Mouse (Mus musculus): ENCODE data around the gene Atl2. TPM values are rescaled to one million over a fixed set of nuclear protein-coding genes. Genes with fewer than 3 reads are reported as not detected.

Gene Atl2
- polyA plus RNA-seq (2015; fragmentation: Nextera tagmentation; extraction: Ambion mirVana): 42.6 and 43.9 TPM in 2 replicates

DNA sequence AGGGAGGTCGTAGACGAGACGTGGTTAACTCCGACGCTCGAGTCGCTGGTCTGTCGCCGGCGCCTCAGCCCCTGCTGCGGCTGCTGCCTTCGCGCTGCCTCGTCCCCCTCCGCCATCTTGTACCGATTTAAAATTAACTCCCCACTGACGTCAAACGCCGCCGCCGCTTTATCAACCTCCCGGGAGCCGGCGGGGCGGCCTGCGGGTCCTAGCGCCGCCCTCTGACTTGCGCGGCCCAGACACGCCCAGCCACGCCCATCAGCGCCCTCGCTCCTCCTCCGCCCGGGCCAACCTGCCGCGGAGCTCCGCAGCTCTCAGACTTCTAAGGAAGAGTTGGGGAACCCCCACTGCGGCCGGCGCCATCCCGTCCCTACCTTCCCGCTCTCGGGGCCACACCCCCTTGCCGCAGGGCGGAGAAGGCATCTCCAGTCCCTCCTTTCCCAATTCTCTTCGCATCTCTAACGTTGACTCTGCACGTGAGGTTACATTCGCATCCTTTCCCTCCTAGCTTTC, at the start of gene Atl2:
Atl2 (minus strand) TSS at position 213 of the 513 bp plus-strand sequence.
- Histone ChIP-seq H3K4me2 (replicated peaks) (peak within 1 kb of the TSS; percentile 88), H3K9me3 (no peaks in the 10 kb centered on the region), H3K9ac (peak within 1 kb of the TSS; percentile 96), H3K4me1 (replicated peaks) (peaks cover 7% of the 10 kb centered on the region; the same call in 1 of the 2 replicates), H3K4me3 (replicated peaks) (peak within 1 kb of the TSS; percentile 84), H3K27me3 (replicated peaks) (no peaks in the 10 kb centered on the region), H3K36me3 (no peaks in the 10 kb centered on the region), H3K27ac (peak within 1 kb of the TSS; percentile 98)
- peak; percentile 93 for ATAC-seq
- under 1% methylated on average over 51 of the region's 51 CpGs for WGBS

- 50% methylated on average over 6 of the region's 6 CpGs for WGBS
Observed at GRCm38 (mm10) chr17:79944851-79945250, 48.9 kb upstream of the Atl2 start.

DNA sequence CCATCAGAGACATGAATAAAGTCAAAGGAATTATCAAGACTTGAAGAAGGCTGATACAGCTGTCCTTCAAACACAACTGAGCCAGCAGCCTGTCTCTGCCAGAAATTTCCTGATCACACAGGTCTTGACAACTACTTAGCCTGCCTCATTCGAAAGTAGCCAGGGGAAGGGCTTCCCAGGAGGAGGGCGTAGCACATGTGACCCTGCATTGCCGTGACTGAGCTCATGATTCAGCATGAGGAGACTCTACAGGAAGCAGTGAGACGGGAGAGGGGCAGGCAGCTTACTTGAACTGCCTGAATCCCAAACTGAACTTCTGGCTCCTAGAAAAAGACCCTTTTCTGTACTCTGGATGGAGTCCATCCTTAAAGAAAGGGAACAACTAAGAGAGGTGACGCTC, 46.5 kb upstream of the Atl2 start:
- Histone ChIP-seq H3K4me2 (replicated peaks) (no peak overlapping the region), H3K4me1 (replicated peaks) (peaks cover 4% of the 10 kb centered on the region; the same call in 1 of the 2 replicates), H3K9ac (no peak overlapping the region), H3K27me3 (replicated peaks) (no peaks in the 10 kb centered on the region), H3K9me3 (no peaks in the 10 kb centered on the region), H3K27ac (no peak overlapping the region), H3K36me3 (no peaks in the 10 kb centered on the region), H3K4me3 (replicated peaks) (no peak overlapping the region)
- WGBS: 71% methylated on average over 5 of the region's 5 CpGs
- no peak for ATAC-seq

More at GRCm38 (mm10) chr17:79944851-79945250, 48.9 kb upstream of the Atl2 start:
- H3K9me3 ChIP-seq: no peaks in the 10 kb centered on the region
- H3K4me2 ChIP-seq (replicated peaks): no peak overlapping the region
- H3K27ac ChIP-seq: no peak overlapping the region
- no peaks in the 10 kb centered on the region for H3K36me3 ChIP-seq
- no peak overlapping the region for H3K9ac ChIP-seq
- ATAC-seq: no peak
- H3K4me1 ChIP-seq (replicated peaks): peaks cover 12% of the 10 kb centered on the region
- H3K27me3 ChIP-seq (replicated peaks): no peaks in the 10 kb centered on the region
- H3K4me3 ChIP-seq (replicated peaks): no peak overlapping the region

- no peaks in the 10 kb centered on the region for H3K9me3 ChIP-seq
- H3K4me1 ChIP-seq (replicated peaks): peaks cover 4% of the 10 kb centered on the region; the same call in 1 of the 2 replicates
- no peak overlapping the region for H3K4me3 ChIP-seq (replicated peaks)
- WGBS: 63% methylated on average over 3 of the region's 3 CpGs
- H3K36me3 ChIP-seq: no peaks in the 10 kb centered on the region
- H3K4me2 ChIP-seq (replicated peaks): no peak overlapping the region
- no peak overlapping the region for H3K27ac ChIP-seq
- ATAC-seq: no peak
- no peaks in the 10 kb centered on the region for H3K27me3 ChIP-seq (replicated peaks)
- H3K9ac ChIP-seq: no peak overlapping the region
Observed at GRCm38 (mm10) chr17:79939133-79939532, 43.2 kb upstream of the Atl2 start.

GRCm38 (mm10) chr17:79937921-79938601, 42.1 kb upstream of the Atl2 start:
- H3K36me3 ChIP-seq: no peaks in the 10 kb centered on the region
- peaks cover 4% of the 10 kb centered on the region; the same call in 1 of the 2 replicates for H3K4me1 ChIP-seq (replicated peaks)
- no peaks in the 10 kb centered on the region for H3K27me3 ChIP-seq (replicated peaks)
- ATAC-seq: peak; percentile 89
- no peak overlapping the region for H3K9ac ChIP-seq
- no peak overlapping the region for H3K4me2 ChIP-seq (replicated peaks)
- H3K4me3 ChIP-seq (replicated peaks): no peak overlapping the region
- no peaks in the 10 kb centered on the region for H3K9me3 ChIP-seq
- no peak overlapping the region for H3K27ac ChIP-seq
- 66% methylated on average over 10 of the region's 10 CpGs for WGBS

GRCm38 (mm10) chr17:79934370-79934769, 38.4 kb upstream of the Atl2 start:
- no peaks in the 10 kb centered on the region for H3K36me3 ChIP-seq
- no peak for ATAC-seq
- no peak overlapping the region for H3K4me3 ChIP-seq (replicated peaks)
- no peak overlapping the region for H3K27ac ChIP-seq
- 92% methylated on average over 15 of the region's 15 CpGs for WGBS
- H3K27me3 ChIP-seq (replicated peaks): no peaks in the 10 kb centered on the region
- no peak overlapping the region for H3K4me2 ChIP-seq (replicated peaks)
- H3K9me3 ChIP-seq: no peaks in the 10 kb centered on the region
- peaks cover 4% of the 10 kb centered on the region; the same call in 1 of the 2 replicates for H3K4me1 ChIP-seq (replicated peaks)
- H3K9ac ChIP-seq: no peak overlapping the region

DNA sequence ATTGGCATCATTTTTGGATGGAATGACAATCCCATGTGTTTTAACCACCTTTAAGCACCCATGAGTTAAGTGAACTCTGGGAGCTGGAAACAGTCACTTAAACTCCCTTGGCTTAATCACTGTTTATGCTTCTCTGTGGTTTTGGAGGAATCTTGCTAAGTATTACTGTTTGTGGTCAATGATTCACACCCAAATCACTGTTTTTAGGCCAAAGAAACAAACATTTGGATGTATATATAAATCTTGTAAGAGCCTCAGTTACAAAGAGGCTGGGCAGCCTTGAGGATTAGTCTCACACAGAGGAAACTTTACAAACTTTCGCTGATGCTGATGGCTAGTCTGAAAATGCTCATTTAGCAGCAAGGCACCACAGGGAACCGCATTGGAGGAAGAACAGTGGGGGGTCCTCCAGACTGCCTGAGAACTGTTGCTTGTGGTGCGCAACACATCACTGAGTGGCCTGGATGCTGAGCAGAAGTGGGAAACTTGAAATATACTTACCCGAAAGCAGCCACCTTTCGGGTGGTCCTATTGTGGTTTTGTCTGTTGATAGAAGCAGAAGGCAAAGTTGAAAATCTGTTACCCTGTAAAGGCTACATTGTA, 36.9 kb upstream of the Atl2 start:
- Histone ChIP-seq H3K27ac (no peak overlapping the region), H3K9me3 (no peaks in the 10 kb centered on the region), H3K4me2 (replicated peaks) (no peak overlapping the region), H3K9ac (no peak overlapping the region), H3K4me1 (replicated peaks) (no peaks in the 10 kb centered on the region), H3K4me3 (replicated peaks) (no peak overlapping the region), H3K36me3 (no peaks in the 10 kb centered on the region), H3K27me3 (replicated peaks) (no peaks in the 10 kb centered on the region)
- WGBS: 75% methylated on average over 5 of the region's 5 CpGs
- no peak for ATAC-seq

- Histone ChIP-seq H3K27ac (no peak overlapping the region), H3K9ac (no peak overlapping the region), H3K36me3 (no peaks in the 10 kb centered on the region), H3K4me1 (replicated peaks) (no peaks in the 10 kb centered on the region), H3K4me2 (replicated peaks) (no peak overlapping the region), H3K27me3 (replicated peaks) (no peaks in the 10 kb centered on the region), H3K9me3 (no peaks in the 10 kb centered on the region), H3K4me3 (replicated peaks) (no peak overlapping the region)
- no peak for ATAC-seq
- 79% methylated on average over 2 of the region's 2 CpGs for WGBS
Observed at GRCm38 (mm10) chr17:79927110-79927509, 31.2 kb upstream of the Atl2 start.

DNA sequence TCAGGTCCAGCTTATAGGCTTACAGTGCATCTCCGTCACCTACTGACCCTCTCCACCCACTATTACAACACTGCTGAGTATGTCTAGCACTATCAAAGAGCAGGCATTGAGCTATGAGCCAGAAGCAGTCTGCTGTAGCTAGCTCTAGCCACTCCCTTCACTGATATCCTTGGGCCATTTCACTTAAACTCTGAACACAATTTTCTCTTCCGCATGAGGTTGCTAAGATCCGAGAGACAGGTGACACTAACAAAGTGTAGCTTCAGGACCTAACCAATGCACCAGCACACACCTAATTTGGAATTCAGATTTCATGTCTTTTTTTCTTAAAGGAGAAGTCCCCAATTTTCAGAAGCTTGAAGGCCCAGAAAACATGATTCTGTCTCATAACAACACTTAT, 30.6 kb upstream of the Atl2 start:
- Histone ChIP-seq H3K9ac (no peak overlapping the region), H3K4me1 (replicated peaks) (no peaks in the 10 kb centered on the region), H3K36me3 (no peaks in the 10 kb centered on the region), H3K4me2 (replicated peaks) (no peak overlapping the region), H3K27me3 (replicated peaks) (no peaks in the 10 kb centered on the region), H3K4me3 (replicated peaks) (no peak overlapping the region), H3K27ac (no peak overlapping the region), H3K9me3 (no peaks in the 10 kb centered on the region)
- peak; percentile 96 for ATAC-seq
- WGBS: 69% methylated on average over 3 of the region's 3 CpGs

DNA sequence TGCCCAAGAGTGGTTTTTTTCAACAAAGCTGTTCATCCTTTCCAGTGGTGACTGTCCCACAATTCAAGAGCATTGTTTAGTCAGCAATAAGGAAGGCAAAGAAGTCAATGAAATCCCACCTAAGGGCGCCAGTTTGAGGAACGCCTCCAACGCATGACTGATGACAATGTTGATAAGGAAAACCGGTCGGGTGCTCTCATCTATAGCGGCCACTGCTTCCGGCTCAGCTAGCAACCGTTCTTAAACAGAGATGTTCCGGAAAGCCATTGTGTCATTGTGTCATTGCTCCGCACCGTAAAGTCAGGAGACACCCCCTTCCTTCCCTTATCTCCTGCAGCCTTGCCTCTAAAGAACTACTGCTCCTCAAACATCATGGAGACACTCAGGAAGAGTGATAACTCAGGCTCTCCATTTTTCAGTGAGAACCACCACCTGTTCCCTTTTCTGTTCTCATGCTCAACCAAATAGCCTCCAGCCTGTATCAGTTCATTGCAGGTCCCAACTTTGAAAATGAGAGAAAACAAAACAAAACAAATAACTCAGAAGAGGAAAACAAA, 30.0 kb upstream of the Atl2 start:
- 79% methylated on average over 11 of the region's 11 CpGs for WGBS
- H3K4me3 ChIP-seq (replicated peaks): no peak overlapping the region
- no peaks in the 10 kb centered on the region for H3K9me3 ChIP-seq
- H3K36me3 ChIP-seq: no peaks in the 10 kb centered on the region
- no peaks in the 10 kb centered on the region for H3K4me1 ChIP-seq (replicated peaks)
- H3K4me2 ChIP-seq (replicated peaks): no peak overlapping the region; the same call in 1 of the 2 replicates
- no peak overlapping the region for H3K27ac ChIP-seq
- no peak overlapping the region for H3K9ac ChIP-seq
- ATAC-seq: peak; percentile 57
- H3K27me3 ChIP-seq (replicated peaks): no peaks in the 10 kb centered on the region

DNA sequence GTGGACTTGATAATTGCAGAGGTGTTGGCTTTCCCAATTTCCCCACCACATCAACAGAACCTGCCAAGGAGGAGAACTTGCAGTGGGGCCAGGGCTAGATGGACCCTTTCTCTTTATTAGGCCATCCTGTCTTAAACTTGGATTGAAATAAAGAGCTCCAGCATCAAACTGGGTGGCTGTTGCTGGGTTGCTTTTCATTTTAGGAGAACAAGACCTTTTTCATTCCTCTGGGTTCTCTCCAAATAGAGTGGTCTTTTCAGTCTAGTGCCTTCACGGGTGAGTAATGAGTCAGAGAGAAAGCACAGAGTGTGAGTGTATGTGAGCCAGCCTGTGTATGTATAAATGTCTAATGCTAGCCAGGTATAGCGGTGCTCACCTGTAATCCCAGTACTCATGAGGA, 24.4 kb upstream of the Atl2 start:
- 82% methylated on average over 2 of the region's 2 CpGs for WGBS
- H3K27me3 ChIP-seq (replicated peaks): no peaks in the 10 kb centered on the region
- no peak for ATAC-seq
- no peaks in the 10 kb centered on the region for H3K9me3 ChIP-seq
- no peaks in the 10 kb centered on the region for H3K36me3 ChIP-seq
- H3K4me2 ChIP-seq (replicated peaks): no peak overlapping the region
- H3K4me3 ChIP-seq (replicated peaks): no peak overlapping the region
- no peaks in the 10 kb centered on the region for H3K4me1 ChIP-seq (replicated peaks)
- no peak overlapping the region for H3K27ac ChIP-seq
- H3K9ac ChIP-seq: no peak overlapping the region

DNA sequence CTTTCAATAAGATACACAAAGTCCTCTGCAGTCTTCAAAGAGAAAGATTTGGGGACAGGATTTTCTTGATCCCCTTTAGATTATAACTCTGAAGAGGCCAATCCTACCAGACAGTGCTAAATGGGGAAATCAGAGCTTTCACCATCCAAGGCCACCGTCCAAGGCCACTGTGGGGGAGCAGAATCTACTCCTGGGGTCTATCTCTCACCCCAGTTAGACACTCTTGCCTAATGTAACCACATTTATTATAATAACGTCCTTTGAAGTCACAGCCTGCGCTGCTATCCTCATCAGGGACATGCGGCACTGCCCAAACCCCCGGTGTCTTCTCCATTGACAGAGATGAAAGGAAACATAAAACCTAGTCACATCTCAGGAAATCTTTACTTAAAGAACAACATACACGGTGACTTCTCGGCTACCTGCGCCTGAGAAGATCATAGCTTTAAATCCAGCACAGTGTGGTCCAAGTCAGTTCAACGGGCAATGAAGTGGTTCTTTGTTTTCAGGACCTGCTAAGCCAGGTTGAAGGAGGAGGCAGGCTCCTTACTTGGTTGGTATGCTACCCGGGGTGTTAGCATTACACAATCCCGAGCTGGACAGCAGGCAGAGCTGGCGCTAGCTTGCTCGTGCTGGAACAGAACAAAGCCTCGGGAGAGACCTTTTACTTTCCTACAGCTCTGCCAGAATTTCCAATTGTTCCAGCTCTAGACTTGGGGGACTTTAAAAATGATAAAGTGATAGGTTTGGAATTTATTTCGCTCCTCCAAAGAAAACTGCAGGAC, 23.8 kb upstream of the Atl2 start:
- 74% methylated on average over 15 of the region's 15 CpGs for WGBS
- no peak overlapping the region for H3K27ac ChIP-seq
- no peaks in the 10 kb centered on the region for H3K9me3 ChIP-seq
- ATAC-seq: no peak
- H3K36me3 ChIP-seq: no peaks in the 10 kb centered on the region
- no peak overlapping the region for H3K4me3 ChIP-seq (replicated peaks)
- H3K4me2 ChIP-seq (replicated peaks): no peak overlapping the region
- H3K9ac ChIP-seq: no peak overlapping the region
- H3K27me3 ChIP-seq (replicated peaks): no peaks in the 10 kb centered on the region
- H3K4me1 ChIP-seq (replicated peaks): no peaks in the 10 kb centered on the region
